16 mouse cellular contexts compared by ENCODE assay signal in the genomic region with DNA sequence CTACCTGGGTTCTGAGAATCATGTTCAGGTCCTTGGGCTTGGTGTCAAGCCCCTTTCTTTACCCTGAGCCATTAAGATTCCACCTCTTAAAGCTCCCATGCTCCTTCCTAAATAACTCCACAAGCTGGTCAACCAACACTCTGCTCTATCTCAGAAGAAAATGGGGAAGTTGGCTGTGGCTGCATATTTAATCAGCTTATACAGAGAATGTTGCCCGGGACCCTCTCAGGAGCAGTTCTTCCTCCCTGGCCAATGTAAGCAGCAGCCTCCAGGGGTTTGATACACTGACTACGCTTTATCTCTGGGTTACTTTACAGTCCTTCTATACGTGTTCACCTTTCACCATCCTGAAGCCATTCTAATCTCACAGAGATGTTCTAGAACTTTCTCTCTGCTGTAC.
"Had no signal": no experiment of that assay in that cellular context is flagged by ENCODE, and none has a peak within 500 bp of the region (broad histone marks: within the 10 kb centered on the region; RNA-seq: fewer than 3 reads in every experiment).

No protein-coding gene starts in this region.

- H3K4me1 ChIP-seq: liver, embryonic 13.5 days had no signal

- DNase-seq: kidney, adult 18-20 months; kidney, adult 9 months; kidney, postnatal 14 days; liver, embryonic 13.5 days; lung, adult 2 months; lung, postnatal 14 days; lung, postnatal 4 days; midbrain, embryonic 14.5 days; right cerebral cortex, adult 18-20 months; right cerebral cortex, postnatal 14 days; right cerebral cortex, postnatal 4 days; thymus, adult 2 months; thymus, postnatal 14 days; thymus, postnatal 4 days had no signal

- H3K27me3 ChIP-seq: liver, embryonic 13.5 days had no signal

- H3K9ac ChIP-seq: liver, embryonic 13.5 days had no signal

- H3K9me3 ChIP-seq: liver, embryonic 13.5 days had no signal

- H3K27ac ChIP-seq: liver, embryonic 13.5 days; stomach, postnatal 0 days had no signal

- H3K4me3 ChIP-seq: liver, embryonic 13.5 days had no signal

- ATAC-seq: intestine, embryonic 16.5 days had no signal

- H3K36me3 ChIP-seq: liver, embryonic 13.5 days had no signal
